Mouse (Mus musculus) liver, postnatal 0 days (tissue): ENCODE data around the gene Vmn2r80. TPM values are rescaled to one million over a fixed set of nuclear protein-coding genes. Genes with fewer than 3 reads are reported as not detected.
"Not testable (repeated sequence)": the region's sequence is repeated elsewhere in the genome, so short reads cannot be mapped to it uniquely, and the experiment has no call there.

Experiments
- ATAC-seq: fragments of 200-750 bp; cut with Nextera tagmentation; 2 replicates; pipeline ENCODE4 v1.8.0; 2017; ENCODE audit warnings: mild to moderate bottlenecking, moderate library complexity
- DNase-seq: peaks from one replicate; pipeline ENCODE4 v3.0.0-alpha.2; 2016
- H3K27ac ChIP-seq: fragments of 300-500 bp; sonication (generic); 2 replicates; pipeline ENCODE4 v1.5.1; 2014; ENCODE audit warnings: antibody characterized with exemption, moderate library complexity, mild to moderate bottlenecking, low read depth
- H3K27me3 ChIP-seq: fragments of 300-500 bp; sonication (generic); 2 replicates; pipeline ENCODE4 v1.6.1; 2014; ENCODE audit warnings: low read length, control low read depth, mixed read lengths; ENCODE audit not compliant: insufficient read depth
- H3K36me3 ChIP-seq: fragments of 300-500 bp; sonication (generic); replicated peaks from 2 replicates; pipeline ENCODE4 v1.6.1; 2014; ENCODE audit warnings: mild to moderate bottlenecking, control low read depth, low read length, moderate library complexity, mixed read lengths; ENCODE audit not compliant: insufficient read depth
- H3K4me1 ChIP-seq: fragments of 300-500 bp; sonication (generic); 2 replicates; pipeline ENCODE4 v1.6.1; 2014; ENCODE audit warnings: antibody characterized with exemption, mild to moderate bottlenecking, control low read depth; ENCODE audit not compliant: insufficient read depth
- H3K4me2 ChIP-seq: fragments of 300-500 bp; sonication (generic); 2 replicates; pipeline ENCODE4 v1.6.1; 2014; ENCODE audit warnings: low read depth, mild to moderate bottlenecking, low read length, moderate library complexity, mixed read lengths
- H3K4me3 ChIP-seq: fragments of 300-500 bp; sonication (generic); 2 replicates; pipeline ENCODE4 v1.5.1; 2014; ENCODE audit warnings: low read depth, low read length
- H3K9ac ChIP-seq: fragments of 300-500 bp; sonication (generic); replicated peaks from 2 replicates; pipeline ENCODE4 v1.6.1; 2014; ENCODE audit warnings: mild to moderate bottlenecking, moderate library complexity
- H3K9me3 ChIP-seq: fragments of 300-500 bp; sonication (generic); 2 replicates; pipeline ENCODE4 v1.6.1; 2016; ENCODE audit warnings: mild to moderate bottlenecking, control low read depth, low read length, mixed read lengths
- CTCF ChIP-seq: sonication (generic); IDR thresholded peaks from 2 replicates; pipeline ENCODE4 v1.5.1; 2016; ENCODE audit warnings: antibody characterized with exemption, low read depth
- EP300 ChIP-seq: IDR thresholded peaks from 2 replicates; pipeline ENCODE4 v1.6.1; 2016; ENCODE audit warnings: antibody characterized with exemption, low read depth, mild to moderate bottlenecking
- WGBS: fragments of 180-500 bp; shearing (Covaris S2); extraction: QIAGEN DNeasy Blood & Tissue Kit; methylation state at CpG from one replicate; pipeline ENCODE4 v1.1.7; 2014; ENCODE audit not compliant: insufficient replicate concordance; 5-methylcytosine and 5-hydroxymethylcytosine counted together
- polyA plus RNA-seq: library from polyadenylated mRNA; unstranded; fragments of >200 nt; fragmentation: Nextera tagmentation; extraction: Ambion mirVana; gene quantifications from 2 replicates; pipeline ENCODE4 v1.2.1, GENCODE M21; 2015

Gene Vmn2r80
- polyA plus RNA-seq = not detected in 2 replicates

GRCm38 (mm10) chr10:79148469-79148868 lies at the start of gene Vmn2r80:
Vmn2r80 (plus strand) TSS chr10:79148769.
- not testable (repeated sequence) for H3K9ac ChIP-seq, H3K9me3 ChIP-seq, H3K27me3 ChIP-seq, H3K27ac ChIP-seq, H3K4me2 ChIP-seq, H3K4me1 ChIP-seq, DNase-seq, H3K4me3 ChIP-seq, ATAC-seq, H3K36me3 ChIP-seq
- 63% methylated on average over 4 of the region's 4 CpGs for WGBS

- no peak for DNase-seq
Observed at GRCm38 (mm10) chr10:79106325-79107282, 42.0 kb upstream of the Vmn2r80 start.

GRCm38 (mm10) chr10:79107531-79107930 lies 41.0 kb upstream of the Vmn2r80 start:
- Histone ChIP-seq H3K9me3 (no peaks in the 10 kb centered on the region), H3K27ac (no peak overlapping the region), H3K4me1 (no peaks in the 10 kb centered on the region), H3K9ac (no peak overlapping the region), H3K4me3 (no peak overlapping the region), H3K27me3 (no peaks in the 10 kb centered on the region), H3K36me3 (no peaks in the 10 kb centered on the region), H3K4me2 (no peak overlapping the region)
- TF ChIP-seq CTCF = no peak
- TF ChIP-seq EP300 = no peak
- no peak for ATAC-seq
- no peak for DNase-seq
- WGBS = 35% methylated on average over 2 of the region's 2 CpGs

More at GRCm38 (mm10) chr10:79106325-79107282, 42.0 kb upstream of the Vmn2r80 start:
- no peak overlapping the region for H3K4me2 ChIP-seq
- H3K27ac ChIP-seq = no peak overlapping the region
- no peak overlapping the region for H3K9ac ChIP-seq
- no peaks in the 10 kb centered on the region for H3K9me3 ChIP-seq
- no peaks in the 10 kb centered on the region for H3K27me3 ChIP-seq
- H3K4me3 ChIP-seq = no peak overlapping the region
- no peaks in the 10 kb centered on the region for H3K4me1 ChIP-seq
- H3K36me3 ChIP-seq = no peaks in the 10 kb centered on the region
- no peak for TF ChIP-seq CTCF
- TF ChIP-seq EP300 = no peak
- ATAC-seq = no peak
- WGBS = 46% methylated on average over 8 of the region's 8 CpGs

DNA sequence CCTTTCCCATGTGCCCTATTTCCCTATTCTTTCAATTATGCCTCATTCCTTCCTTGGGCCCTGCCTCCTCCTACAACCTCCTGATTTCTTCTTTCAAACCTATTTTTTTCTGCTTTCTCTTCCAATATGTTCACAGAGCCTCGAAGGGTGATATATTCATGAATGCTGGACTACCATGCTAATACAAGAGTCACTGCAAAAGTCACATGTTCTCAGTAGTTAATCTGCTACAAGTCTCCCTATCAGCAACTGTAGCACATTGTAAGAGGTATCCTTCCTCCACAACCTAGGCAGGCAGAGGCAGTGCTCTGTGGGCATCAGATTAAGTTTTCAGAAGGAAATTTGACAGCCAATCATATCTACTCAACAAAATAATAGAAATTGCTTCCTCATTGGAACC lies 39.4 kb upstream of the Vmn2r80 start:
- ATAC-seq (no peak), DNase-seq (no peak)
- Histone ChIP-seq H3K27me3 (no peaks in the 10 kb centered on the region), H3K9ac (no peak overlapping the region), H3K4me3 (no peak overlapping the region), H3K27ac (no peak overlapping the region), H3K9me3 (no peaks in the 10 kb centered on the region), H3K4me1 (no peaks in the 10 kb centered on the region), H3K4me2 (no peak overlapping the region), H3K36me3 (no peaks in the 10 kb centered on the region)
- 63% methylated on average over 1 of the region's 1 CpGs for WGBS
- TF ChIP-seq CTCF (no peak), EP300 (no peak)

DNA sequence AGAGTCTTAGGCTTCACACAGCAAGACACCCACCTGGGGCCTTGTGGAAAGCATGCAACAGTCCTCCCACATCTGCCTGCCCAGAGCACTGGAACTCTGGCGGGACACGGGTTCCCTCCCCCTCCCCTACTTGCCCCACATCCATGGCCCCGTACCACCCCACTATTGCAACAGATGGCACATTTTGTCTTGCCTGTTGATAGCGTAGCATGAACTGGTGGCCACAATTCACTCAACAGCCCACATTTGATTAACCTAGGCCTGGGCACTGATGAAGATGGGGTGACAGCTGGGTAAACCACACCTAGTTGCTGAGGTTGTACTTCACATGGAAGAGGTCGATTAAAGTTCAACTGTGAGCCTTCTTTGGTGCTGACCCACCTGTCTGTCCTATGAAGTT lies 38.1 kb upstream of the Vmn2r80 start:
- Histone ChIP-seq H3K27ac (no peak overlapping the region), H3K4me3 (no peak overlapping the region), H3K36me3 (no peaks in the 10 kb centered on the region), H3K4me1 (no peaks in the 10 kb centered on the region), H3K9me3 (no peaks in the 10 kb centered on the region), H3K27me3 (no peaks in the 10 kb centered on the region), H3K4me2 (no peak overlapping the region), H3K9ac (no peak overlapping the region)
- 76% methylated on average over 5 of the region's 5 CpGs for WGBS
- DNase-seq (no peak), ATAC-seq (no peak)
- TF ChIP-seq EP300 (no peak), CTCF (no peak)

DNA sequence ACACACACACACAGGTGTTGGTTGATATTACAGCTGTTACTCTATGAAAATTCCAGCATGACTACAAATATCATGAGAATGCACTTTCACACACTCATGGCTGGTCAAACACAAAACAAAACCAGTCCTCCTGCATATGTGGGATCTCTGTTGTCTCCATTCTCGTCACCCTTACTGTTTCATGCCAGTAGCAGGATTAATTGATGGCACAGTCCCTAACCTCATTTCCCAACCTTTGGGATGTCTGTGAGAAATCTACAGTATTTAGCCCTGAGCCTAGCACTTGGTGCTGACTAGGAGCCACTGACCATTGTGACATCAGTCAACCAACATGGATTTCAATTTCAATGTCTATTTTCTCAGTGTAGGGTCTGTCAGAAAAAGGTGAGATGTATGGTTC lies 33.5 kb upstream of the Vmn2r80 start:
- 75% methylated on average over 1 of the region's 1 CpGs for WGBS
- ATAC-seq = no peak

More for the DNA sequence above, 33.5 kb upstream of the Vmn2r80 start:
- no peak for DNase-seq
- H3K4me1 ChIP-seq = no peaks in the 10 kb centered on the region
- H3K27me3 ChIP-seq = no peaks in the 10 kb centered on the region
- H3K4me2 ChIP-seq = no peak overlapping the region
- H3K36me3 ChIP-seq = no peaks in the 10 kb centered on the region
- H3K9me3 ChIP-seq = no peaks in the 10 kb centered on the region
- no peak for TF ChIP-seq CTCF
- no peak for TF ChIP-seq EP300
- H3K27ac ChIP-seq = no peak overlapping the region
- H3K9ac ChIP-seq = no peak overlapping the region
- H3K4me3 ChIP-seq = no peak overlapping the region
